Mouse (Mus musculus) embryonic facial prominence, embryonic 14.5 days (tissue): ENCODE results near the gene Enc1. TPM values are rescaled to one million over a fixed set of nuclear protein-coding genes. Genes with fewer than 3 reads are reported as not detected.
A peak's percentile ranks its signal among the peaks of the same experiment; 100 is the strongest.

Source experiments
- ATAC-seq: fragments of 200-750 bp; cut with Nextera tagmentation; 2 replicates; pipeline ENCODE4 v1.8.0; 2017; ENCODE audit warnings: low read depth, moderate number of reproducible peaks, moderate TSS enrichment
- DNase-seq: peaks from one replicate; pipeline ENCODE4 v3.0.0-alpha.2; 2015; ENCODE audit warnings: low spot score
- H3K27ac ChIP-seq: fragments of 300-500 bp; sonication (generic); replicated peaks from 2 replicates; pipeline ENCODE4 v1.5.1; 2014; ENCODE audit warnings: low read depth, mild to moderate bottlenecking, low read length, moderate library complexity
- H3K27me3 ChIP-seq: fragments of 300-500 bp; sonication (generic); replicated peaks from 2 replicates; pipeline ENCODE4 v1.6.1; 2014; ENCODE audit warnings: low read length; ENCODE audit not compliant: control insufficient read depth, insufficient read depth
- H3K36me3 ChIP-seq: fragments of 300-500 bp; sonication (generic); 2 replicates; pipeline ENCODE4 v1.6.1; 2014; ENCODE audit warnings: low read length, mixed read lengths; ENCODE audit not compliant: control insufficient read depth, insufficient read depth
- H3K4me1 ChIP-seq: fragments of 300-500 bp; sonication (generic); 2 replicates; pipeline ENCODE4 v1.6.1; 2014; ENCODE audit warnings: antibody characterized with exemption, low read length; ENCODE audit not compliant: control insufficient read depth, insufficient read depth
- H3K4me2 ChIP-seq: fragments of 300-500 bp; sonication (generic); 2 replicates; pipeline ENCODE4 v1.6.1; 2014; ENCODE audit warnings: low read depth, mild to moderate bottlenecking, low read length, moderate library complexity, mixed read lengths
- H3K4me3 ChIP-seq: fragments of 300-500 bp; sonication (generic); 2 replicates; pipeline ENCODE4 v1.5.1; 2014; ENCODE audit warnings: low read depth, mild to moderate bottlenecking, low read length
- H3K9ac ChIP-seq: fragments of 300-500 bp; sonication (generic); 2 replicates; pipeline ENCODE4 v1.6.1; 2014; ENCODE audit warnings: low read depth, mild to moderate bottlenecking, low read length, moderate library complexity, mixed read lengths
- H3K9me3 ChIP-seq: fragments of 300-500 bp; sonication (generic); 2 replicates; pipeline ENCODE4 v1.6.1; 2016; ENCODE audit warnings: low read length; ENCODE audit not compliant: control insufficient read depth
- WGBS: fragments of 180-500 bp; shearing (Covaris S2); extraction: QIAGEN DNeasy Blood & Tissue Kit; methylation state at CpG from one replicate; pipeline ENCODE4 v1.1.7; 2014; 5-methylcytosine and 5-hydroxymethylcytosine counted together
- polyA plus RNA-seq: library from polyadenylated mRNA; unstranded; fragments of >200 nt; fragmentation: Nextera tagmentation; extraction: Ambion mirVana; gene quantifications from 2 replicates; pipeline ENCODE4 v1.2.1, GENCODE M21; 2014

Gene Enc1
- polyA plus RNA-seq, 1 experiment from 2014 or later: 9.5 TPM

- Histone ChIP-seq H3K4me2 (peak overlapping the region; percentile 95), H3K27ac (no peak overlapping the region), H3K9me3 (no peaks in the 10 kb centered on the region), H3K27me3 (no peaks in the 10 kb centered on the region), H3K36me3 (peaks cover 45% of the 10 kb centered on the region), H3K9ac (peak overlapping the region; percentile 41), H3K4me3 (peak overlapping the region; percentile 94), H3K4me1 (peaks cover 38% of the 10 kb centered on the region)
- WGBS: 41% methylated on average over 15 of the region's 15 CpGs
- DNase-seq (peak; percentile 56), ATAC-seq (no peak)
Measured at GRCm38 (mm10) chr13:97243962-97244711, 3.2 kb downstream of the Enc1 start.

- Histone ChIP-seq H3K9me3 (no peaks in the 10 kb centered on the region), H3K4me3 (peak overlapping the region; percentile 94; the same call in 1 of the 2 replicates), H3K4me2 (peak overlapping the region; percentile 95; the same call in 1 of the 2 replicates), H3K27me3 (no peaks in the 10 kb centered on the region), H3K9ac (no peak overlapping the region), H3K36me3 (peaks cover 48% of the 10 kb centered on the region), H3K4me1 (peaks cover 39% of the 10 kb centered on the region), H3K27ac (no peak overlapping the region)
- ATAC-seq: no peak
- no peak for DNase-seq
- WGBS: 57% methylated on average over 9 of the region's 11 CpGs
Measured at GRCm38 (mm10) chr13:97244712-97245105, 3.8 kb downstream of the Enc1 start.

DNA sequence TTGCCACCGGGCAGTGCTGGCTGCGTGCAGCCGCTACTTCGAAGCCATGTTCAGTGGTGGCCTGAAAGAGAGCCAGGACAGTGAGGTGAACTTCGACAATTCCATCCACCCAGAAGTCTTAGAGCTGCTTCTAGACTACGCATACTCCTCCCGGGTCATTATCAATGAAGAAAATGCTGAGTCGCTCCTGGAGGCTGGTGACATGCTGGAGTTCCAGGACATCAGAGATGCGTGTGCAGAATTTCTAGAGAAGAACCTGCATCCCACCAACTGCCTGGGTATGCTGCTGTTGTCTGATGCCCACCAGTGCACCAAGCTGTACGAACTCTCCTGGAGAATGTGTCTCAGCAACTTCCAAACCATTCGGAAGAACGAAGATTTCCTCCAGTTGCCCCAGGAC, 4.3 kb downstream of the Enc1 start:
- ATAC-seq: no peak
- Histone ChIP-seq H3K27me3 (no peaks in the 10 kb centered on the region), H3K4me3 (no peak overlapping the region), H3K9ac (no peak overlapping the region), H3K4me2 (0 out of 2 replicates have a peak overlapping the region, but pooled peaks have one; percentile 95), H3K9me3 (no peaks in the 10 kb centered on the region), H3K27ac (no peak overlapping the region), H3K4me1 (peaks cover 38% of the 10 kb centered on the region), H3K36me3 (peaks cover 49% of the 10 kb centered on the region)
- DNase-seq: no peak
- WGBS: 90% methylated on average over 12 of the region's 12 CpGs

DNA sequence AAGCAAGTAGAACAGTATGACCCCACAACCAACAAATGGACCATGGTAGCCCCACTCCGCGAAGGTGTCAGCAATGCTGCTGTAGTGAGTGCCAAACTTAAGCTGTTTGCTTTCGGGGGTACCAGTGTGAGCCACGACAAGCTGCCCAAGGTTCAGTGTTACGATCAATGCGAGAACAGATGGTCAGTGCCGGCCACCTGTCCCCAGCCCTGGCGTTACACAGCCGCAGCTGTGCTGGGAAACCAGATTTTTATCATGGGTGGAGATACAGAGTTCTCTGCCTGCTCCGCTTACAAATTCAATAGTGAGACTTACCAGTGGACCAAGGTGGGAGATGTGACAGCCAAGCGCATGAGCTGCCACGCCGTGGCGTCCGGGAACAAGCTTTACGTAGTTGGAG, 5.3 kb downstream of the Enc1 start:
- Histone ChIP-seq H3K36me3 (peaks cover 60% of the 10 kb centered on the region), H3K4me2 (no peak overlapping the region), H3K27me3 (no peaks in the 10 kb centered on the region), H3K27ac (no peak overlapping the region), H3K9ac (no peak overlapping the region), H3K4me1 (peaks cover 47% of the 10 kb centered on the region), H3K4me3 (no peak overlapping the region), H3K9me3 (no peaks in the 10 kb centered on the region)
- 89% methylated on average over 16 of the region's 16 CpGs for WGBS
- ATAC-seq: no peak
- peak; percentile 45 for DNase-seq

DNA sequence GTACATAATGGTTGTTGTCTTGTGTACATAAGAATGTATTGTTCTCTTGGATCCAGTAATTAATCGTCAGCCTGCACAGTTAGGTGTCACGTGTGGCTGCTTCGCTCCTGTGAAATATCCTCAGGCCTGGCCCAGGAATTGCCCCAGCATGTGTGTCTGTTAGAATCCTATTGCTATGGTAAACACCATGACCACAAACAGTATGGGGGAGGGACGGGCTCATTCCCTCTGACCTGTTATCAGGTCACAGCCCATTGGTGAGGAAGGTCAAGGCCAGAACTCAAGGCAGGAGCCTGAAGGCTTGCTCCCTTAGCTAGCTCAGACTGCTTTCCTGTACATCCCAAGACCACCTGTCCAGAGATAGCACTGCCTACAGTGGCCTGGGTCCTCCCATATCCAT, 6.8 kb downstream of the Enc1 start:
- H3K4me3 ChIP-seq: no peak overlapping the region
- peaks cover 54% of the 10 kb centered on the region for H3K4me1 ChIP-seq
- H3K27me3 ChIP-seq: no peaks in the 10 kb centered on the region
- H3K9ac ChIP-seq: no peak overlapping the region
- ATAC-seq: no peak
- WGBS: 66% methylated on average over 4 of the region's 4 CpGs
- H3K9me3 ChIP-seq: no peaks in the 10 kb centered on the region
- H3K27ac ChIP-seq: no peak overlapping the region
- no peak overlapping the region for H3K4me2 ChIP-seq
- peaks cover 75% of the 10 kb centered on the region for H3K36me3 ChIP-seq
- no peak for DNase-seq

DNA sequence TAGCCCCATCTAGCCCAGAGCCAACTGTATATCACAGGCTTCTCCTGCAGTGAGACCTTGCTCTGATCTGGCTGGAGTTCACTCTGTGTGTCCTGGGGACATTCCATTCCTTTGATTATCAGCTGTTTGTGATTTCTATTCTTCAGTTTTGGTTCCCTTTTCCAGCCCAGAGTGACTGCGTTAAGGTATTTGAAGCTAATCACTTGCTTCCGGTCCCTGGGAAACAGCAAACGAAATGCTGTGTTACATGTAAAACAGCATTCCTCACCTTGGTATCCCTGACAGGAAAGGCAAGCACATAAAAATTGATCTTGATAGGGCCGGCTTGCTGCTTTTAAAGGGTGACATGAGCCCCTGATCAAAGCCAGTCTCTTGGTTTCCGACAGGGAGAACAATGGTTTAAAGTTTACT, 8.2 kb downstream of the Enc1 start:
- Histone ChIP-seq H3K4me3 (no peak overlapping the region), H3K4me2 (0 out of 2 replicates have a peak overlapping the region, but pooled peaks have one; percentile 8)

GRCm38 (mm10) chr13:97249507-97250078, 8.7 kb downstream of the Enc1 start:
- WGBS: 62% methylated on average over 5 of the region's 5 CpGs
- Histone ChIP-seq H3K4me3 (no peak overlapping the region), H3K4me2 (0 out of 2 replicates have a peak overlapping the region, but pooled peaks have one; percentile 8), H3K36me3 (peaks cover 75% of the 10 kb centered on the region), H3K27me3 (no peaks in the 10 kb centered on the region), H3K9me3 (no peaks in the 10 kb centered on the region), H3K27ac (no peak overlapping the region), H3K9ac (no peak overlapping the region), H3K4me1 (peaks cover 40% of the 10 kb centered on the region)
- no peak for DNase-seq
- no peak for ATAC-seq

More for the DNA sequence above, 8.2 kb downstream of the Enc1 start:
- DNase-seq (peak; percentile 51), ATAC-seq (no peak)
- peaks cover 44% of the 10 kb centered on the region for H3K4me1 ChIP-seq
- H3K9ac ChIP-seq: no peak overlapping the region
- no peaks in the 10 kb centered on the region for H3K27me3 ChIP-seq
- peaks cover 75% of the 10 kb centered on the region for H3K36me3 ChIP-seq
- no peak overlapping the region for H3K27ac ChIP-seq
- no peaks in the 10 kb centered on the region for H3K9me3 ChIP-seq
- WGBS: 11% methylated on average over 5 of the region's 5 CpGs

DNA sequence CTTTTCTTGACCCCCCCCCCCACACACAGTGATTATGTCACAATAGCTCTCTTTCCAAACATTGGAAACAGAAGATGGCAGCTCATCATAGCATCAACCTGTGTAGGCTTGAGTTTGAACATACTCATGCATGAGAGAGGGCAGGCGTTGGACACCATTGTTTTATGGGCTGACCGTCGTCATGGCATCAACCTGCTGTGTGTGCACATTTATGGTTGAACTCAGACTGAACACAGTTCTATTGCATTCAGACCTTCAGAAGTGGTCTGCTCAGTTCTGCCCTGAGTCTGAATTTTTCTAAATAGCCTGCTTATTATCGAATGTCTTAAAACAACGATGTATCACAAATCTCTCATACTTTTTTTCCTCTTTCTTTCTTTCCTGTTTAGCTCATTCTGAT, 9.2 kb downstream of the Enc1 start:
- no peak for DNase-seq
- Histone ChIP-seq H3K4me1 (peaks cover 35% of the 10 kb centered on the region), H3K27ac (no peak overlapping the region), H3K27me3 (no peaks in the 10 kb centered on the region), H3K9ac (no peak overlapping the region), H3K4me2 (no peak overlapping the region), H3K36me3 (peaks cover 70% of the 10 kb centered on the region), H3K4me3 (no peak overlapping the region), H3K9me3 (no peaks in the 10 kb centered on the region)
- ATAC-seq: no peak
- WGBS: 83% methylated on average over 5 of the region's 5 CpGs
